Mouse (Mus musculus): ENCODE measurements around the gene Gm20388. TPM values are rescaled to one million over a fixed set of nuclear protein-coding genes. Genes with fewer than 3 reads are reported as not detected.

Gene Gm20388
- polyA plus RNA-seq, 1 experiment from 2014 or later, result not detected

DNA sequence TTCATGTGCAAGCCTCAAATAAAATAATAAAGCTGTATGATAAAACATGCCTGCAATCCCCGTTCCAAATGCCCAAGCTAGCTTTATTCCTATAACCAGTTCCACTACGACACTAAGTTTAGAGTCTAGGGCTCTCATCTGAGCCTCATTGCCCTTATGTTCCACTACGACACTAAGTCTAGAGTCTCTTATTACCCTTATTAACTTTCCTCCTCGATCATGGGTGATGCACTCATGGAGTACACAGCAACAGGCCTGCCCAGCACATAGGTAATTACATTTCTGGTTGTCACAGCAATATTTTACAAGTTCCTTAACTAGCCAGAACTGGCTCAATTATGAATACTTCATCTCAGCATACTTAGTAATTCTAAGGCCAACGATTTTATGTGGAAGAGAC lies 3095.2 kb downstream of the Gm20388 start:
- WGBS, result 39% methylated on average over 5 of the region's 5 CpGs
- H3K9ac ChIP-seq (ENCODE audit: low read depth, low read length), result no peak overlapping the region
- no peak for TF ChIP-seq CTCF (IDR thresholded peaks at IDR 0.05; ENCODE audit: low read depth)
- H3K9me3 ChIP-seq (ENCODE audit: control insufficient read depth), result no peaks in the 10 kb centered on the region
- no peak overlapping the region for H3K4me3 ChIP-seq (ENCODE audit: low read depth, low read length)
- 0 out of 2 replicates have a peak overlapping the region, but pooled peaks have one; percentile 13 for H3K4me2 ChIP-seq (replicated peaks; ENCODE audit: low read depth)
- no peaks in the 10 kb centered on the region for H3K27me3 ChIP-seq (replicated peaks; ENCODE audit: control insufficient read depth, insufficient read depth, low read length)
- peak; percentile 63 for ATAC-seq
- H3K4me1 ChIP-seq (replicated peaks; ENCODE audit: control insufficient read depth, insufficient read depth, low read length), result peaks cover 13% of the 10 kb centered on the region
- no peaks in the 10 kb centered on the region for H3K36me3 ChIP-seq (ENCODE audit: control insufficient read depth, insufficient read depth)
- peak overlapping the region; percentile 60 for H3K27ac ChIP-seq (ENCODE audit: low read depth, low read length)

- H3K4me2 ChIP-seq (replicated peaks; ENCODE audit: low read depth), result no peak overlapping the region
- no peaks in the 10 kb centered on the region for H3K9me3 ChIP-seq (ENCODE audit: control insufficient read depth)
- H3K36me3 ChIP-seq (ENCODE audit: control insufficient read depth, insufficient read depth), result no peaks in the 10 kb centered on the region
- peaks cover 12% of the 10 kb centered on the region for H3K4me1 ChIP-seq (replicated peaks; ENCODE audit: control insufficient read depth, insufficient read depth, low read length)
- no peak overlapping the region for H3K9ac ChIP-seq (ENCODE audit: low read depth, low read length)
- H3K27me3 ChIP-seq (replicated peaks; ENCODE audit: control insufficient read depth, insufficient read depth, low read length), result no peaks in the 10 kb centered on the region
- no peak for ATAC-seq
- no peak overlapping the region for H3K4me3 ChIP-seq (ENCODE audit: low read depth, low read length)
- TF ChIP-seq CTCF (IDR thresholded peaks at IDR 0.05; ENCODE audit: low read depth), result no peak
- H3K27ac ChIP-seq (ENCODE audit: low read depth, low read length), result no peak overlapping the region
Measured at GRCm38 (mm10) chr8:123011321-123011720, 3100.7 kb downstream of the Gm20388 start.

- no peak for TF ChIP-seq CTCF (IDR thresholded peaks at IDR 0.05; ENCODE audit: low read depth)
- WGBS, result 69% methylated on average over 7 of the region's 7 CpGs
- no peak overlapping the region for H3K4me2 ChIP-seq (replicated peaks; ENCODE audit: low read depth)
- no peak overlapping the region for H3K9ac ChIP-seq (ENCODE audit: low read depth, low read length)
- H3K36me3 ChIP-seq (ENCODE audit: control insufficient read depth, insufficient read depth), result no peaks in the 10 kb centered on the region
- H3K9me3 ChIP-seq (ENCODE audit: control insufficient read depth), result no peaks in the 10 kb centered on the region
- no peak for ATAC-seq
- H3K4me1 ChIP-seq (replicated peaks; ENCODE audit: control insufficient read depth, insufficient read depth, low read length), result peaks cover 17% of the 10 kb centered on the region
- no peak overlapping the region for H3K4me3 ChIP-seq (ENCODE audit: low read depth, low read length)
- no peaks in the 10 kb centered on the region for H3K27me3 ChIP-seq (replicated peaks; ENCODE audit: control insufficient read depth, insufficient read depth, low read length)
- H3K27ac ChIP-seq (ENCODE audit: low read depth, low read length), result no peak overlapping the region
Measured at GRCm38 (mm10) chr8:123014429-123014828, 3103.8 kb downstream of the Gm20388 start.

DNA sequence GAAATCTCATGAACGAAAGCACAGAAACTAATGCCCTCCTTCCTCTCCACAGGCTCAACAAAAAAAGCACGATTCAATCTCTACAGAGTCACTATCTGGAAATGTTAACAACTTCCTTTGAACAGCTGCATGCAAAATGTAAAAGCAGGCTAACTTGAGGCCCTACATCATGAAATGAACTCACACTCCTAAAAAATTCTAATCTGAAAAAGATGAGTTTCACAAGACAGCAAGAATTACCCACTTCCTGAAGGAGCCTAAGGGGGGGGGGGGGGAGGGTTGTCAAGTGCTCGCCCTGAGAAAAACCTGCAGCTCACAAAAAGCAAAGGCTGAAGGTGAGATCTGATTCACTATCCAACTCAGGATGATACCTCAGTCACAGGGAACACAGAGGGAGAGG lies 3104.4 kb downstream of the Gm20388 start:
- Histone ChIP-seq H3K4me2 (replicated peaks; ENCODE audit: low read depth) (no peak overlapping the region), H3K9ac (ENCODE audit: low read depth, low read length) (no peak overlapping the region), H3K27me3 (replicated peaks; ENCODE audit: control insufficient read depth, insufficient read depth, low read length) (no peaks in the 10 kb centered on the region), H3K27ac (ENCODE audit: low read depth, low read length) (peak overlapping the region; percentile 51; the same call in 1 of the 2 replicates), H3K4me3 (ENCODE audit: low read depth, low read length) (no peak overlapping the region), H3K9me3 (ENCODE audit: control insufficient read depth) (no peaks in the 10 kb centered on the region), H3K36me3 (ENCODE audit: control insufficient read depth, insufficient read depth) (no peaks in the 10 kb centered on the region), H3K4me1 (replicated peaks; ENCODE audit: control insufficient read depth, insufficient read depth, low read length) (peaks cover 17% of the 10 kb centered on the region)
- TF ChIP-seq CTCF (IDR thresholded peaks at IDR 0.05; ENCODE audit: low read depth), result no peak
- 40% methylated on average over 3 of the region's 3 CpGs for WGBS
- no peak for ATAC-seq

DNA sequence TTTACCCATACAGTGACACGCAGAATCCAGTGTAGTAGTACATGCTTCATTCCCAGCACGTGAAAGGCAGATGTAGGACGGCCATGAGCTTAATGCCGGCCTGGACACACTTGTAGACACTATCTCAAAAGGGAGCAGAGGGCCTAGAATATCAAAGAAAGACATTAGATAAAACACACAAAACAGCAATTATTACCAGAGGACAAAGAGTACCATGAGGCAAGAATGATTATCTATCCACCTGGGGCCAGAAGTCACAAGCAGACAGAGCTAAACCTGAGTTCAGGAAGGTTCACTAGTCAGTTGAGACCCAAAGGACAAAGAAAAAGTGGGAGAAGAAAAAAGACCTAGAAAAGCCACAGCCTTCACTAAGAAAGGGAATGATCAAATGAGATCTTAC lies 3106.5 kb downstream of the Gm20388 start:
- H3K9ac ChIP-seq (ENCODE audit: low read depth, low read length), result no peak overlapping the region
- no peaks in the 10 kb centered on the region for H3K9me3 ChIP-seq (ENCODE audit: control insufficient read depth)
- no peak overlapping the region for H3K4me3 ChIP-seq (ENCODE audit: low read depth, low read length)
- H3K4me1 ChIP-seq (replicated peaks; ENCODE audit: control insufficient read depth, insufficient read depth, low read length), result peaks cover 24% of the 10 kb centered on the region
- WGBS, result 37% methylated on average over 4 of the region's 4 CpGs
- peak; percentile 55 for ATAC-seq
- TF ChIP-seq CTCF (IDR thresholded peaks at IDR 0.05; ENCODE audit: low read depth), result no peak
- peak overlapping the region; percentile 10; the same call in 1 of the 2 replicates for H3K4me2 ChIP-seq (replicated peaks; ENCODE audit: low read depth)
- no peaks in the 10 kb centered on the region for H3K27me3 ChIP-seq (replicated peaks; ENCODE audit: control insufficient read depth, insufficient read depth, low read length)
- H3K27ac ChIP-seq (ENCODE audit: low read depth, low read length), result peak overlapping the region; percentile 51
- H3K36me3 ChIP-seq (ENCODE audit: control insufficient read depth, insufficient read depth), result no peaks in the 10 kb centered on the region

DNA sequence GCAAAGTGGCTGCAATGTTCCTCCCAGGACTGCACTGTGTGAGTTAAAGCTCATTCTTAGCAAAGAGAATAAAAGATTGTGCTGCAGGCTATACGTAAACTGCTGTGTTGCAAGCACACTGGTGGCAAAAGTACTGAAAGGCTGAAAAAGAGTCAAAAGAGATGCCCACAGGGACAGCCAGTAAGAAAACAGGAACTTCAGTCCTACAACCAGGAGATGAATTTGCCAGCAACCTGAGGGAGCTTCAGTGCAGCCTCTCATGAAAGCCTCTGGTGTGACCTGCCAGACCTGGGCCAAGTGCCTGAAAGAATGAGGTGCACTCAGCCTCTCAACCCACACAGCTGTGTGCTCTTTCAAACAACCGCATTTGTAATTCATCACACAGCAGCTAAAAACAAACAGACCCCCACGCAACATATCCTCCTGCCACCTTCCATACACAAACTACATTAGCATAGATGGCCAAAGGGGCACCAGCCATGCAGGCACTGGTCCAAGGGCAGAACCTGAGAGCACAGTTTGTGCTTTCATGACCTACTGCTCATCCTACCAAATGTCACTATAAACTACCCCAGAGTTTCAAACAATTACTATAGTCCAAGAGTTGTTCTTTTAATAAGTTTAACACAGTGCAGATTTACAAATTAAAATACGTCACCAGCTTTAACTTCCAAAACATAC lies 3108.0 kb downstream of the Gm20388 start:
- peak overlapping the region; percentile 51; the same call in 1 of the 2 replicates for H3K27ac ChIP-seq (ENCODE audit: low read depth, low read length)
- H3K4me2 ChIP-seq (replicated peaks; ENCODE audit: low read depth), result no peak overlapping the region
- TF ChIP-seq CTCF (IDR thresholded peaks at IDR 0.05; ENCODE audit: low read depth), result no peak
- H3K9ac ChIP-seq (ENCODE audit: low read depth, low read length), result no peak overlapping the region; the same call in 1 of the 2 replicates
- no peak for ATAC-seq
- H3K4me3 ChIP-seq (ENCODE audit: low read depth, low read length), result no peak overlapping the region
- H3K27me3 ChIP-seq (replicated peaks; ENCODE audit: control insufficient read depth, insufficient read depth, low read length), result no peaks in the 10 kb centered on the region
- H3K9me3 ChIP-seq (ENCODE audit: control insufficient read depth), result no peaks in the 10 kb centered on the region
- H3K36me3 ChIP-seq (ENCODE audit: control insufficient read depth, insufficient read depth), result no peaks in the 10 kb centered on the region
- H3K4me1 ChIP-seq (replicated peaks; ENCODE audit: control insufficient read depth, insufficient read depth, low read length), result peaks cover 30% of the 10 kb centered on the region
- WGBS, result 54% methylated on average over 4 of the region's 4 CpGs
